Mouse (Mus musculus) spleen, adult 2 months (tissue): ENCODE measurements around the gene Myo1d. TPM values are rescaled to one million over a fixed set of nuclear protein-coding genes. Genes with fewer than 3 reads are reported as not detected.

Experiments
- DNase-seq, 2 experiments: peaks; one replicate each; pipeline versions ENCODE4 v3.0.0 to v3.0.0-alpha.2; 2012 to 2021; ENCODE audit warnings: low spot score in 2 of 2, low read depth in 1 of 2
- H3K27ac ChIP-seq: fragments of 200-500 bp; 2 replicates; pipeline ENCODE4 v1.5.1; 2012; ENCODE audit warnings: low read length, inconsistent platforms; ENCODE audit not compliant: insufficient read depth
- H3K27me3 ChIP-seq: fragments of 200-500 bp; 2 replicates; pipeline ENCODE4 v1.6.1; 2012; ENCODE audit warnings: mild to moderate bottlenecking, moderate library complexity, low read length, inconsistent platforms; ENCODE audit not compliant: control insufficient read depth, insufficient read depth
- H3K36me3 ChIP-seq: fragments of 200-500 bp; 2 replicates; pipeline ENCODE4 v1.6.1; 2012; ENCODE audit warnings: mild to moderate bottlenecking, low read length, inconsistent platforms; ENCODE audit not compliant: control insufficient read depth, insufficient read depth
- H3K4me1 ChIP-seq: fragments of 200-500 bp; 2 replicates; pipeline ENCODE4 v1.6.1; 2011; ENCODE audit warnings: inconsistent platforms; ENCODE audit not compliant: control insufficient read depth, insufficient read depth, insufficient read length
- H3K4me3 ChIP-seq: fragments of 200-500 bp; 2 replicates; pipeline ENCODE4 v1.5.1; 2011; ENCODE audit warnings: mild to moderate bottlenecking, inconsistent platforms; ENCODE audit not compliant: insufficient read depth, insufficient read length; ENCODE audit errors: extremely low read depth
- CTCF ChIP-seq: fragments of 200-500 bp; IDR thresholded peaks from 2 replicates; pipeline ENCODE4 v1.5.1; 2011; ENCODE audit warnings: mild to moderate bottlenecking, inconsistent platforms; ENCODE audit not compliant: insufficient read depth, insufficient read length, insufficient replicate concordance; ENCODE audit errors: extremely low read depth
- POLR2A ChIP-seq: fragments of 200-500 bp; IDR thresholded peaks from 2 replicates; pipeline ENCODE4 v1.6.1; 2011; ENCODE audit warnings: low read depth, low read length, inconsistent platforms
- WGBS: fragments of 180-500 bp; shearing (Covaris S2); methylation state at CpG from one replicate; pipeline ENCODE4 v1.1.7; 2018; 5-methylcytosine and 5-hydroxymethylcytosine counted together
- polyA plus RNA-seq: library from polyadenylated mRNA; depleted of rRNA; stranded (reverse); fragments of >200 nt; gene quantifications from 2 replicates; pipeline ENCODE4 v1.2.3, GENCODE M21; 2012

Myo1d gene
- polyA plus RNA-seq, 1 experiment = 6.2 TPM

- Histone ChIP-seq H3K4me1 (peaks cover 37% of the 10 kb centered on the region; the same call in 1 of the 2 replicates), H3K36me3 (no peaks in the 10 kb centered on the region), H3K27ac (peak overlapping the region; percentile 31; the same call in 1 of the 2 replicates), H3K27me3 (no peaks in the 10 kb centered on the region), H3K4me3 (no peak overlapping the region)
- TF ChIP-seq CTCF (no peak), POLR2A (no peak)
- DNase-seq = no peak
- WGBS = 12% methylated on average over 6 of the region's 6 CpGs
Observed at GRCm38 (mm10) chr11:80504519-80505385, 275.1 kb downstream of the Myo1d start.

- H3K27ac ChIP-seq = no peak overlapping the region
- 49% methylated on average over 13 of the region's 13 CpGs for WGBS
- no peaks in the 10 kb centered on the region for H3K36me3 ChIP-seq
- H3K4me1 ChIP-seq = peaks cover 32% of the 10 kb centered on the region; the same call in 1 of the 2 replicates
- no peaks in the 10 kb centered on the region for H3K27me3 ChIP-seq
- DNase-seq = no peak
- no peak overlapping the region for H3K4me3 ChIP-seq
- TF ChIP-seq CTCF = no peak
- TF ChIP-seq POLR2A = no peak
Observed at GRCm38 (mm10) chr11:80503726-80504452, 275.9 kb downstream of the Myo1d start.

GRCm38 (mm10) chr11:80503281-80503680 is 276.5 kb downstream of the Myo1d start:
- no peaks in the 10 kb centered on the region for H3K36me3 ChIP-seq
- H3K4me1 ChIP-seq = peaks cover 29% of the 10 kb centered on the region; the same call in 1 of the 2 replicates
- DNase-seq = no peak
- H3K27me3 ChIP-seq = no peaks in the 10 kb centered on the region
- 83% methylated on average over 6 of the region's 6 CpGs for WGBS
- TF ChIP-seq CTCF = no peak
- TF ChIP-seq POLR2A = no peak
- no peak overlapping the region for H3K4me3 ChIP-seq
- no peak overlapping the region for H3K27ac ChIP-seq

- 89% methylated on average over 4 of the region's 4 CpGs for WGBS
- TF ChIP-seq POLR2A (no peak), CTCF (no peak)
- DNase-seq = no peak
- peaks cover 11% of the 10 kb centered on the region; the same call in 1 of the 2 replicates for H3K4me1 ChIP-seq
- no peak overlapping the region for H3K4me3 ChIP-seq
- H3K27me3 ChIP-seq = no peaks in the 10 kb centered on the region
- no peak overlapping the region for H3K27ac ChIP-seq
- H3K36me3 ChIP-seq = no peaks in the 10 kb centered on the region
Observed at GRCm38 (mm10) chr11:80499550-80499952, 280.3 kb downstream of the Myo1d start.

- TF ChIP-seq CTCF (no peak), POLR2A (no peak)
- H3K27ac ChIP-seq = no peak overlapping the region
- no peaks in the 10 kb centered on the region for H3K27me3 ChIP-seq
- no peak overlapping the region for H3K4me3 ChIP-seq
- 75% methylated on average over 11 of the region's 11 CpGs for WGBS
- no peak for DNase-seq
- peaks cover 9% of the 10 kb centered on the region; the same call in 1 of the 2 replicates for H3K4me1 ChIP-seq
- H3K36me3 ChIP-seq = no peaks in the 10 kb centered on the region
Observed at GRCm38 (mm10) chr11:80498328-80499070, 281.3 kb downstream of the Myo1d start.

GRCm38 (mm10) chr11:80497225-80497919 is 282.5 kb downstream of the Myo1d start:
- no peak for DNase-seq
- 62% methylated on average over 10 of the region's 10 CpGs for WGBS
- TF ChIP-seq POLR2A (no peak), CTCF (no peak)
- H3K4me1 ChIP-seq = peaks cover 9% of the 10 kb centered on the region; the same call in 1 of the 2 replicates
- H3K4me3 ChIP-seq = no peak overlapping the region
- no peaks in the 10 kb centered on the region for H3K27me3 ChIP-seq
- no peak overlapping the region for H3K27ac ChIP-seq
- H3K36me3 ChIP-seq = no peaks in the 10 kb centered on the region
